Mouse (Mus musculus) adipocyte (in vitro differentiated cells): ENCODE data around the gene Ssbp4.

Experiments
- DNase-seq: peaks from one replicate; pipeline ENCODE4 v3.0.0-alpha.2; 2016; ENCODE audit warnings: low spot score

Gene Ssbp4

DNA sequence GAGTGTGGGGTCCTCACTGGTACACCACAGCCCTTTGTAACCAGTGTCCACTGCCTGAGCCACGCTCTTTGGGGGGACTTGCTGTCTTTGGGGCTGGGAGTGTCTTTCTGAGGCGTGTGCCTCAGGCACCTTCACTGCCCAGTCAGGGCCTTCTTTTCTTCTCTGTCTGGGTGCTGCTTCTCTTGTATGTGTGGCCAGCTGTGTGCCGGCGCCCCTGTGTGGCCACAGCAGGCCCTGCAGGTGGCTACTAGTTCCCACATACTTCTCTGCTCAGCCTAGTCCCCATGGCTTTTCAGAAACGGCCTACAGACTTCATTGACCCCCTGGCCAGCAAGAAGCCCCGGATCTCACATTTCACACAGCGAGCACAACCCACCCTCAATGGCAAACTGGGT, 23.4 kb downstream of the Ssbp4 start:
- DNase-seq: peak; percentile 68

DNA sequence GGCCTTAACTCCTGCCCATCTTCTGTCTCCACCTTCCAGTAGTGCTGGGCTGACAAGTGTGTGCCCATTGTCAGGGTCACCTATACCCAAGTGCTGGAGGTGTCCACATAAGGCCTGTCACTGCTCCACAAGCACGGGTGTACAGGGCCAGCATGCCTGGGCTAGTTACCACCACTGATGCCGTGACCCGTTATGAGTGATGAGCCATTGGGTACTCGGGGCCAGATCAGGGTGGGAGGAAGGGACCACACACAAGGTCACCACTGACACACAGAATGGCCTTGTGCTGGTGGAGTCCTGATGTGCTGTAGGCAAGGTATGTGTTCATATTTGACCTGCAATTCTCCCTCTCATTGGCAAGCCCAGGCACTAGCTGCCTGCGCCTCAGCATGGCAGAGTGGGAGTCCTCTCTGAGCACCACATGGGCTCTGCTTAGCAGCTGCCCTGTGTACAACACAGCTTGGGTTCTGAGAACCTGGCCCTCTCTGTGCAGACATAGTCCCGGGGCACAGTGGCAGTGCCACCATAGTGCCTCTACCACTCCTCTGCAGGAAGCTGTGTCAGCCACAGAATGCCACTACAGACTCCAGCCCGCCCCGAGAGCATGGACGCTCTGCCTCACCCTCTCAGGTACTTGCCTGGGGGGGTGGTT, 23.9 kb downstream of the Ssbp4 start:
- no peak for DNase-seq

DNA sequence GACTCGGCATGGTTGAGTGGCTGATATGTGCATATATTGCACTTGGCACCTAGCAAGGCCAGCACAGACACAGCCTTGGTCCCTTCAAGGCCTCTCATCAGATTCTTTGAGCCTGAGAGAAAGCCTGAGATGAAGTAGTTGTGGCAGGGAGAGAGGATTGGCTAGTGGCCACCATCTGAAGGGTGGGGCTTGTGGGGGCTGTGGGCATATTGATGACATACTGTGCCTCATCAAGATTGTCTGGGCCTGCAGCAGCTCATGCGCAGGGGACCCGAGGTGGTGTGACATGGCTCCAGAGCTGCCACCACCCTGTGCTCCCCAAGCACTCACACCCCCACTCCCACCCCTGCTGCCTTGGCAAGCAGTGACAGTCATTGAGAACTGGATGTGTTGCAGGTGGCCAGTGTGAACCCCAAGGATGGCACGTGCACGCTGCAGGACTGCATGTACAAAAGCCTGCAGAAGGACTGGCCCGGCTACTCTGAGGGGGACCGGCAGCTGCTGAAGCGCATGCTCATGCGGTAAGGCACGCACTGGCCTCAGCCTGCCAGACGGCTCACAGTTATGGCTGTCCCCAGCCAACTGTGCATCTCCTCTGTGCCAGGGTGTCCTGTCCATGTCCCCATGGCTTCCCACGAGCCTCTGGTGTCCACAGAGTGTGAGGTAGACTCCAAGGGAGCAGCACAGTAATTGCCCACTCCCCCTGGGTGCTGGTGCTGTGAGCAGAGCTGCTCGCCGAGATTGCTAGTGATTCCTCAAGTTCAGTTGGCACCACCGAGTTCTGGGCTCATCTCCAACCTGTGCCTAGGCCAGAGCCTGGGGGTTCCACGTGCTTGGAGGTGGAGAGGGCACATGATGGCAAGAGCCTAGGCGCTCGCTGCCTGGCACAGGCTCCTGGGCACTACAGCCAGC, 24.9 kb downstream of the Ssbp4 start:
- peak; percentile 77 for DNase-seq

DNA sequence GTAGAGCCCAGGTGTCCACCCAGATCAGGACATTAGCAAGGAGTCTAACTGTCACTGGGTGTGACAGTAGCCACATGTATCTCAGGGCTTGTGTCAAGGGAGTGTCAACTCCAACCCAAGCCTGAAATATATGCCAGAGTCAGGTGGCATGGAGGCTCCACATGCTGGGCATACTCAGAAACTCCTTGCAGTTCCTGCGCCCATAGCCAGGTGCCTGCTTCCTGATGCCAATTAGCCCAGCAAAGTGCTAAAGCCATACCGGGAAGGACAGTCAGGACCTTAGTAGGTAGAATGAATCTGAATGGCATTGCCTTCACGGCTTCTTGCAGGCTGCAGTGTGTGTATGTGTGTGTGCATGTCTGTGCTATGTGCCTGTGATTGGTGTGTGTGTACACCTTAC, 31.5 kb downstream of the Ssbp4 start:
- no peak for DNase-seq

DNA sequence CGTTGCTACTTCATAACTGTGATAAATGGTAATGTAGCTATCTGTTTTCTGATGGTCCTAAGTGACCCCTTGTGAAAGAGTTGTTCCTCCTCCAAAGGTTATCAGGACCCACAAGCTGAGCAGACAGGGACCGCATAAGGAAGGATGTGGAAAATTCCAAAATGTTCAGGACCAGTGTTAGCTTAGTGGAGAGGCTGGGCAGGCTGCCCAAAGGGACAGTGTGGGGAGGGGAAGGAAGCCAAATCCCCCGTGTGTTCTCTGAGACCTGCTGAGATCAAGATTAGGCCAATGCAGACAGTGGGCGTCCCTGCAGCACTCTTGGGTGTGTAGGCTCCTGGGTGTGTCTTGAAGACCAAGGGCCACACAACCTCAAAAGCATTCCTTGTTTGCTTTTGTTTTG, 33.8 kb downstream of the Ssbp4 start:
- no peak for DNase-seq

DNA sequence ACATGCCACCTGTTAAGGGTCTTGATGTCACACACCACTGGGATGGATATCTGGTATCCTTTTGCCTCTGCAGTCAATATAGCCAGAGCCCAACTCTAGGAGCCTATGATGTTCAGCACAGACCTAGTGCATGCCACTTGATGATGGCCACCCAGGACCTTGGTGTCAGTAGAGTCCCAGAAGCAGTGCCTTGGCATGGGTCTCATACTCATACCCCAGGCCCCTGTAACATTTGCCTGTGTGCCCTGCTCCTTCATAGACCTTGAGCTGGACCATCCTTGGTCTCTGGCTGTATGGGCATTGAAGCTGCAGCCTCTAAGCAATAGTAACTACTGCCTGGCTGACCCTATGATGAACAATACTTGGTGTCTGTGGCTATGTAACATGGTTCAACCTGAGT, 34.4 kb downstream of the Ssbp4 start:
- DNase-seq: no peak

DNA sequence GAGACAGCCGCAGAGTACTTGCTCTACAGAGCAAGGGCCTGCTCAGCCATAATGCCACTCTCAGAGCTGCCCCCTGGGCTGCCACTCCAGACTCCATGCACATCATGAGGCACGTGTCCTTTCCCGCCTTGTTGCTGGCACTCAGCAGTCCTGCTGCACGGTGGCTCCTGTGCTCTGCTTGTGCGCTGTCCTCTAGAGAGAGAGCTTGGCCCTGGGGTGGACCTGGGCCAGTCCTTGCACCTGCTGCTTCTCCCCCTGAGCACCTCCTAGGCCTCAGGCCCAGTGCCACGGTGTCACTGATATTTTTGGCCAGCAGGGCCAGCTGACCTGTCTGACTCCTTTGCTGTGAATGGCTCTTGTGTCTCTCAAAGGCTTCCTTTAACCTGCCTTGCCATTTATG, 37.7 kb downstream of the Ssbp4 start:
- DNase-seq: no peak

DNA sequence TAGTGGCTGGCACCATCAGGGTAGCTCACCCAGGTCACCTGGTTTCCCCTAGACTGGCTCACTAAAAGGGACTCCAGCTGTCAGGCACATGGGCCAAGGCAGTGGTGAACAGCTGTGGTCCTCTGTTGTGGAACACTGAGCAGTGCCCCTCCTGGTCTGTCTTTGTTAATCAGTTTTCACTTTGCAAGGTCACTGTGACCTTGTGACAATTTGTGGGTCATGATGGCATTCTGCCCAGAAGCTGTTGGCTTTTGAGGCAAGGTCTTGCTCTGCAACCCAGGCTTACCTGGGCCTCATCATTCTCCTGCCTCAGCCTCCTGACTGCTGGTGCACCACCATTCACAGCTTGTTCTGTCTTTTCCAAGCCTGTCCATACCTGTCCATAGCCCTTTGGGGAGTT, 38.3 kb downstream of the Ssbp4 start:
- DNase-seq: no peak

DNA sequence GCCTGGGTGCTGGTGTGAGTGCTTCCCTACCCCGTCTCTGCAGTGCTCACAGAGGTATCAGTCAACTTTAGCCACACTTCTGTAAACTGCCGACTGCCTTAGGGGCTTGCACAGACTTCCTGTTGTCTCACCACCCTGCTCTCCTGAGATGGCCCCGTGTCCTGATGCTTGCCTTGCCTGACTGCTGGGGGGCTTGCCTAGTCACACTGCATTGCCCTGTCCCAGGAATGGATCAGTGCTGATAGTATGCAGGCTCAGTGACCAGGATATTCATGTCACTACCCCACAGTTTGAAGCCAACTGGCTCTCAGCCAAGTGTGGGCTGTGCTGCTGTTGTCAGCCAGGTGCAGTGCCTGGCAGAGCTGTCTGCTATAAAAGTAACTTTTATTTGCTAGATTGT, 43.1 kb downstream of the Ssbp4 start:
- no peak for DNase-seq

DNA sequence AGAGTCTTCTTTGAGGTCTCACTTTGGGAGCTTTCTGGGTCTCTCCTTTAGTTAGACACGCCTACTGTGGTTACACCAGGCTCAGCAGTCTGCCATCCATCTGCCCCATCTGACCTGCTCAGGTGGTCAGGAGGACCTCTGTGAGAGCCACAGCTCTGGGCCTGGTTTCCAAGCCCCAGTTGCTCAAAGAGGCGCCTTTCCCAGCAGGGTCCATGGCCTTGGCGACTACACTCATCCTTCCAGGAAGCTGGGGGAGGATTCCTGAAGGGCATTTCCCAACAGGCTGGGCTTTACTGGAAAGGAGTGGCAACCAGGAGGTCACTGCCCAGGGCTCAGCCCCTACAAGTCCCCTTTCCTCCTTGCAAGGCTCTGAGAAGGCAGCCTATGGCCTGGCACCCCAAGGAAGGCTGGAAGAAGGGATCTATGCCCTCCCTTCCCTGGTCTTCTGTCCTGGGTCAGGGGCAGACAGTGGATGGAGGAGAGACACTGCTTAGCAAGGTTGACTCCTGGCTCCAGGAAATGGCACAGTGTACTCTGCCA, 43.9 kb downstream of the Ssbp4 start:
- no peak for DNase-seq

DNA sequence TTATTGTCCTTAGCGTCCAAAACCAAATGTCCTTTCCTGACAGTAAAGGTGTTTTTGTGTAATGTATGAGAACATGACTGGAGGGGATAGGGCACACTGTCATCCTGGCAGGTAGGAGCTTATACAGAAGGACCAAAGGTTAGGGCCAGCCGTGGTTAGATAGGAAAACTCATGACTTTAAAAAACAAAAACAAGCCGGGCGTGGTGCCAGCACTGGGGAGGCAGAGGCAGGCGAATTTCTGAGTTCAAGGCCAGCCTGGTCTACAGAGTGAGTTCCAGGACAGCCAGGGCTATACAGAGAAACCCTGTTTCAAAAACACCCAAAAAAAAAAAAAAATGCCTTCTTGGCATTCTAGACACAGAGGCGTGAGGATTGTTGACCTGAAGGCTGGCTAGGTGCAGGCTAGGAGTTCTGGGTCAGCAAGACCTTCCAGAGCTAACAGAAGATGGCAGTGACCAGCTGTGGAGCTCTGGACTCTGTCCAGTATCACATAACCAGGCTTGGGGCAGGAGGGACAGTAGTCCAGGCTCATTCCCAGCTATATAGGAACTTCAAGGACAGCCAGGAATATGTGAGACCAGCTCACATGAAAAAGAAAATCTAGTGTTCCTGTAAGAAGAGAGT, 44.8 kb downstream of the Ssbp4 start:
- no peak for DNase-seq

DNA sequence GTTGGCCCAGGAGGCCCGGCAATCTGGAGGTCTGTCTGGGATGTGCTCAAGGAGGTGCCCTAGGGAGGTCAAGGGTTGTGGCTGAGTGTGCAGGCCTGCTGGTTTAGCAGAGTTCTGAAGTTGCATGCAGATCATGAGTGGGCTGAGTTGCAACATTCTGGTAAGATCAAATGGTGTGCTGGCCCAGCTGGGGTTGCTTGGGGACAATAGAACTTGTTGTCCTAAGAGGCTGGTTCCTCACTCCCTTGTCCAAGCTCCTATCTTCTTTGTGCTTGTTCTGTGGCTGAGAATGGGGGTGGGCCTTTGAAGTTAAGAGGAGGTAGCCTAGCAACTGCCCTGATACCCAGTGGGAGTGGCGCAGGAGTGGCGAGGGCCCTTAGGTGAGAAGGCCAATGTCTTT, 45.9 kb downstream of the Ssbp4 start:
- peak; percentile 71 for DNase-seq

DNA sequence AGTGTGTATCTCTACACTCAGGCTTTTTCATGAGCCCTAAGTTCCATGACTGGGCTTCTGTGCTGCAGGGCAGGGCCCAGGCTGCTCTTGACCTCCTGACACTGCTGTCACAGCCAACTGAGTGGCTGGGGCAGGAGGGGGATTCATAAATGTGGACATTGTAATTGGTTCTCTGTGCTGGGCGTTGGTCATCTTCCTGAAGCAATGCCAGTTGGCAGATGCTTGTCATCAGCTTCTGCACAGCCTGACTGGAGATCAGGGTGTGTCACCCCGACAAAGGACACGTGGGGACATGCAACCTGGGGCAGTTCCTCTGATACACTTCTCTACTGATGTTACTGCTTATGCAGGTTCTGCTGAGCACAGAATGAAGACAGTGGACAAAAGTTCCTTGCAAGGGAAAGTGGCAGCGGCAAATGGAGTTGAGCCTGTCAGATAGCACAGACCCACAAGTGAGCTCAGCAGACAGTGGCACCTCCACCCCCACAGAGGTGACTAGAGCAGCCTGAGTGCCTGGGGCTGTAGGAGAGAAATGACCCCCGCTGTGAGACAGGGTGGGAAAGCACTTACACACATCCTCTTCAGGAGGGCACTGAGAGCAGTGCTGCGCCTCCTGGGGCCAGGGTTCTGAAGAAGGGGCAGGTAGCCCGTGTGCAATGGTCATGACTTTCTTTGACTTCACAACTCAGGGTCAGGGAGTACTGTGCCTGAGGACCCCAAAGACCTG, 46.7 kb downstream of the Ssbp4 start:
- DNase-seq: peak; percentile 81

DNA sequence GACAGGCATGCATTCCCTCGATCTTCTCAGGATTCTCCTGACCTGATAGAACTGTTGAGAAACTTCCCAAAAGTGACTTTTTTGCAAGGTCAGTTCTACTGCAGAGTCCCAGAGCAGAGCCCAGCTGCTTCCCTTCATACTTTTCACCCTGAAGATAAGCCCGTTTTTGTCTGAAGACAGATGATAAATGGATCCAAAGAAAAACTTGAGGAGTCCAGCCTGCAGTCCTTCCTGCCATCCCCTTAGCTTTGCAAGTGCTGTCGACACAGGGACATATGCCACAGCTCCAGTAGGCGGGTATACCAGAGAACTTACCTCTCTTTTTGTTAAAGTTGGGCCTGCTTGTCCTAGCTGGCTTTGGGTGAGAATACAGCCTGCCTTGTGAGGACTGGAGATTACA, 47.3 kb downstream of the Ssbp4 start:
- DNase-seq: no peak

DNA sequence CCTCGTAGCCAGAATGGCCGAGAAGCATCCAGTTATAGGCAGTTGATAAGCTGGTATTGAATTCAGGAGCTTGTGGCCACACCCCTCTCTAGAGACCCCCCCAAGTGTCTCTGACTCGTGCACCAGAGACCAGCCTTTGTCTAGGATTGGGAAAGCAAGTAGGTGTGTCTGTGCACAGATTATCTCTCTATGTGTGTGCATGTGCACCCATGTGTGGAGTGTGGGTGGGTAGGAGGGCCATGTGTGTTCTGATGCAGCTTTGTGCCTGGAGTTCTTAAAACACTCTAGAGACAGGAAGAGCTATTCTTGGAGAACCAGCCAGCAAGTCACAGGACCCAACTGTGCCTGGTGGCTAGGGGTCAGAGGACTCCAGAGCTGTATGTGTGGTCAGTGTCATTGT, 48.1 kb downstream of the Ssbp4 start:
- no peak for DNase-seq

DNA sequence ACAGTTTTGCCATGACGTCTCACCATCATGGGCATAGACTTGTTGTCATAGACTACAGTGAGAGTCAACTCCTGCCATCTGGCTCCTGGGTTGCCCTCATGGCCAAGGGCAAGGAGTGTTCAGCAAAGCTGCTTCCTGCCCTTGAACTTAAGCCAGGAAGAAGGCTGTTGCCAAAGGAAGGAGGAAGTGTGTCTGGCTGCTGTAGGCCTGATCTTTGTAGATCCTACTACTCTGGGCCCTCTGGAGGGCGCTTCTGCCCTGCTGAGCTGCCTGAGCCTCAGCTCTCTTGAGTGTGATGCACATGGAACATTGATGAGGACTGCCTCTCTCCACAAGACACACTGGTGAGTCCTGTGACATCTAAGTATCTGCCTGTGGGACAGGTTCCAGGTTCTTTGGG, 48.6 kb downstream of the Ssbp4 start:
- DNase-seq: peak; percentile 59

DNA sequence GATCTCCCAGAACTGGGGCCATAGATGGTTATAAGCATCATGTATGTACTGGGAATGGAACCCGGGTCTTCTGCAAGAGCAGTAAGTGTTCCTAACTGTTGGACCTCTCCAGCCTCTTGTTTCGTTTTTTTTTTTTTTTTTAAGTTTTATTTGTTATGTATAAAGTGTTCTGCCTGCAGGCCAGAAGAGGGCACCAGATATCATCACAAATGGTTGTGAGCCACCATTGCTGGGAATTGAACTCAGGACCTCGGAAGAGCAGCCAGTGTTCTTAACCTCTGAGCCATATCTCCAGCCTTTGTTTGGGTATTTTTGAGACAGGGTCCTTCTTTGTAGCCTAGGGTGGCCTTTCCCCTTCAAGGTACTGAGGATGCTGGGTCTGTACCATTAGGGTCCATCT, 49.7 kb downstream of the Ssbp4 start:
- no peak for DNase-seq

DNA sequence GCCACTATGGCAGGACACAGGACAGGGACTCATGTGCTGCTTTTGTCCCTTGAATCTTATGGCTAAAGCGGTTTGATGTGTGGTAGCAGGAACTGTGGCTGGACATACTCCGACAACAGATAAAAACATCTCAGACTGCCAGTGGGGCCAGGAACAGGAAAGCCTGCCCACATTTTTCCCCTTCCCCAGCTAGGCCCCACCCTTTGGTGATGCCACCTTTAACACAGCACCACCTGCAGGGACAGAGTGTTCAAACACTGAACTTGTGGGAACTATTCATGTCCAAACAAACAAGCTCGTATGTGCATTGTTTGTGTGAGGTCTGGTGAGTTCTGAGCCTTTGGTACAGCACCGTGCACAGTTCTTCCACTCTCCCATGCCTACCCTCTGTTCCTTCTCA, 50.3 kb downstream of the Ssbp4 start:
- DNase-seq: no peak

DNA sequence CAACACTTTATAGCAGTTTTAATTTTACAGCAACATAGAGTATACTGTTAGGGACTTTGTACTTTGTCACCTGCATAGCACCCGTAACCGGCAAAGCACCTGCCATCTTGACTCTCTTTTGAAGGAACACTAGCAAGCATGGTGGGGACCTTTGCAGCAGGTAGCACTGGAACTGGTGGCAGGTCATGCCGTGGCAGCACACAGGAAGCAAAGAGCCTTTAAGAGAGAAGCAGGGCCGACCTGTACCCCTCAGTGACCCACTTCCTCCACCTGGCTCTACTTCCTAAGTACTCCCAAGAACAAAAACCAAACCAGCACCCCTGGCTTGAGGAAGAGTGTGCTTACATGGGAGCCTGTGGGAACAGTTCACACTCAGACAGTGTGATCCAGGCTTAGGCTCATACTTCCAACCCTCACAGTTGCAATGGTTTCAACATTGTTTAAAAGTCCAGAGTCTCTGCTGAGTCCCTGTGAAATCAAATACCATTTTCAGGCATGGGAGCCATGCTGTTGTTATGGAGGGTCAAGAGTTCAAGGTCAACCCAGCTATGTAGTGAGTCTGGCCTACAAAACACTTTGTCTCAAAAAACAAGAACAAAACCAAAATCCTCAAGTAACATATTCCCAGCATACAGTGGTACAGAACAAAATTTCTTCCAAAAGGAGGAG, 53.5 kb downstream of the Ssbp4 start:
- DNase-seq: no peak

DNA sequence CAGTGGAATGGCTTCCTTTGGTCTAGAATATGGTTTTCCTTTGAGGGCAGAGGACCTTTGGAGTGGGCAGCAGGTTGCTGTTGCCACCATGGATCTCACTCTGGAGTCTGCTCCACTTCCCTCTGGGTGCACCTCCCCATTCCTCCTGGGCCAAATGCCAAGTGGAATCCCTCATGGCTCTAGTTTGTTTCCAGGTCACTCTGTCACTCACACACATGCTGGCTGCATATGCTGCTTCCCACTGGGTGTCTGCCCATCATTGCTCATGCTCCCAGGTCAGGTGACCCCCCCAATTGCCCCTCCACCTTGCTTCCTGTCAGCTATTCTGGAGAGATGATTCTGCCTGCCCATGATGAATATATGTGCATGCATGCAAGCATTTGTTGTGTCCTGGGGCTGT, 54.9 kb downstream of the Ssbp4 start:
- DNase-seq: peak; percentile 89

DNA sequence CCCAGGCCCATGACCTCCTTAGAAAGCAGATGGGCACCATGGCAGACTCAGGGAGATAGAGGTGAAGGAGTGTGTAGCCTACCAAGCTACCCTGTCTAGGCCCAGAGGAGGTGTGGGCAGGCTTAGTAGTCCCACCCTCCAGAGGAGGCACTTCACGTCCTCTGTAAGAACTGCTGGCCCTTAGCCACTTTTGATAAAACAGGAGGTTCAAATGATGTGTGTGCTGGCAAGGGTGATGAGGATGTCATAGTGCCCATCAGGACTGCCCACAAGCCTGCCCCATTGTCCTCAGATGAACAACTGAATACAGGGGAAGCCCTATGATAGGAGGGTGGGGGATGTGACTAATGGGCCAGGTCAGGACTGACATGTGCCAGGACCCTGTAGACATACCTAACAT, 55.8 kb downstream of the Ssbp4 start:
- DNase-seq: no peak
